Mouse (Mus musculus): ENCODE measurements around the gene Bmyc. TPM values are rescaled to one million over a fixed set of nuclear protein-coding genes. Genes with fewer than 3 reads are reported as not detected.

Gene Bmyc
- total and polyA plus RNA-seq, 3 experiments = not detected

DNA sequence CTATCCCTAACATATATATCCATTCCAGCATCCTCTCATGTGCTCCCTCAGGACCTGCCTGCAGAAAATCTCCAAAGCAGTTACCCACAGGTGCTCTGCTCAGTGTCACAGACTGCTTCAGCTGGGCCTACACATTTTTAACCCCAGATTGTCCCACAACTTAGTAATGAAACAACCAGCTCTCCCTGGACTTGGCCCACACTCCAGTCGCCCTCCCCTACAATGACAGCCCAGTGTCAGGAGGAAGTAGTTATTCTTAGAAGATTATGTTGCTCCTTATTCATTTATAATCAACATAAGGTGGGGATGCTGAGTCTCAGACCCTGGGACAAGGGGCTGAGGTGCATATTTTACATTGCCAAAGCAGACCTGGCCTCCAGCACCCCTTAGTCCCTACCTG, 35.1 kb downstream of the Bmyc start:
- no peaks in the 10 kb centered on the region; a peak in 1 of 4 replicates for H3K27me3 ChIP-seq (ENCODE audit: control insufficient read depth in 1 of 2, insufficient read depth in 2 of 2, low read length in 2 of 2)
- no peak overlapping the region for H3K9ac ChIP-seq (ENCODE audit: control insufficient read depth, low read depth, low read length, poor library complexity, severe bottlenecking)
- TF ChIP-seq GABPA (IDR thresholded peaks at IDR 0.05; ENCODE audit: low read depth, low read length) (no peak), TCF12 (IDR thresholded peaks at IDR 0.05; ENCODE audit: low read depth, low read length) (no peak), ZC3H11A (IDR thresholded peaks at IDR 0.05; ENCODE audit: low read depth, low read length) (no peak), TBP (IDR thresholded peaks at IDR 0.05; ENCODE audit: low read depth, low read length) (no peak), POLR2A (IDR thresholded peaks at IDR 0.05; ENCODE audit: control insufficient read depth in 1 of 2, insufficient read depth in 1 of 2, low read depth in 1 of 2, low read length in 2 of 2, poor library complexity in 1 of 2) (no peak), ZKSCAN1 (IDR thresholded peaks at IDR 0.05; ENCODE audit: low read depth, low read length) (no peak)
- DNase-seq (ENCODE audit: low read depth, low spot score) = peak; percentile 56
- H3K4me3 ChIP-seq (ENCODE audit: control insufficient read depth in 1 of 2, insufficient read depth in 1 of 2, low read depth in 2 of 2, low read length in 2 of 2) = no peak overlapping the region
- no peaks in the 10 kb centered on the region for H3K36me3 ChIP-seq (ENCODE audit: control insufficient read depth in 1 of 2, insufficient read depth in 2 of 2, low read length in 2 of 2)
- H3K79me2 ChIP-seq (ENCODE audit: control insufficient read depth, insufficient read depth, low read length, poor library complexity) = no peaks in the 10 kb centered on the region
- no peak overlapping the region for H3K27ac ChIP-seq (ENCODE audit: control insufficient read depth, low read depth, low read length)
- H3K9me3 ChIP-seq (replicated peaks; ENCODE audit: insufficient read depth, low read length) = no peaks in the 10 kb centered on the region
- H3K4me1 ChIP-seq (ENCODE audit: control insufficient read depth in 1 of 2, insufficient read depth in 2 of 2, low read length in 2 of 2) = no peaks in the 10 kb centered on the region

DNA sequence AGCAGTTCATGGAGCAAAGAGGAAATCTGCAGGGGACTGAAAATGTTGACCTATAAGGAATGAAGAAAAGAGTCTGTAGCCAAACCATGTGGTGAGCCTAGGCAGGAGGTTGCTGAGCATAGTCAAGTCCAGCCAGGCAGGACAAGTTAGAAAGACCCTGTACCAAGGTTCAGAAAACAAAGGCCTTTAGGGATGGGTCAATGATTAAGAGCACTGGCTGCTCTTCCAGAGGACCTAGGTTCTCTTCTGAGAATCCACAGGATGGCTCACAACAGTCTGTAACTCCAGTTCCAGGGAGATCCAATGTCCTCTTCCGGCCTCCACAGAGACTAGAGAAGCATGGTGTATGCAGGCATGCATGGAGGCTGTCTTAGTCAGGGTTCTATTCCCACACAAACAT, 47.7 kb downstream of the Bmyc start:
- H3K36me3 ChIP-seq (ENCODE audit: control insufficient read depth in 1 of 2, insufficient read depth in 2 of 2, low read length in 2 of 2) = no peaks in the 10 kb centered on the region
- no peak for DNase-seq (ENCODE audit: low read depth, low spot score)
- no peak overlapping the region for H3K27ac ChIP-seq (ENCODE audit: control insufficient read depth, low read depth, low read length)
- no peaks in the 10 kb centered on the region for H3K79me2 ChIP-seq (ENCODE audit: control insufficient read depth, insufficient read depth, low read length, poor library complexity)
- TF ChIP-seq TCF12 (IDR thresholded peaks at IDR 0.05; ENCODE audit: low read depth, low read length) = no peak
- no peak for TF ChIP-seq TBP (IDR thresholded peaks at IDR 0.05; ENCODE audit: low read depth, low read length)
- TF ChIP-seq ETS1 (IDR thresholded peaks at IDR 0.05; ENCODE audit: low read depth, low read length) = no peak
- no peak for TF ChIP-seq ELF1 (IDR thresholded peaks at IDR 0.05; ENCODE audit: low read depth, low read length)
- TF ChIP-seq NRF1 (IDR thresholded peaks at IDR 0.05; ENCODE audit: insufficient read depth, low read depth, low read length, poor library complexity, severe bottlenecking) = no peak
- TF ChIP-seq SMC3 (IDR thresholded peaks at IDR 0.05; ENCODE audit: low read depth, low read length) = no peak
- TF ChIP-seq GABPA (IDR thresholded peaks at IDR 0.05; ENCODE audit: low read depth, low read length) = no peak
- no peak for TF ChIP-seq USF1 (IDR thresholded peaks at IDR 0.05; ENCODE audit: low read depth, low read length)
- no peak for TF ChIP-seq MAX (IDR thresholded peaks at IDR 0.05; ENCODE audit: low read length)
- no peak for TF ChIP-seq ZNF384 (IDR thresholded peaks at IDR 0.05; ENCODE audit: low read depth, low read length)
- H3K4me3 ChIP-seq (ENCODE audit: control insufficient read depth in 1 of 2, insufficient read depth in 1 of 2, low read depth in 2 of 2, low read length in 2 of 2) = no peak overlapping the region
- no peaks in the 10 kb centered on the region for H3K4me1 ChIP-seq (ENCODE audit: control insufficient read depth in 1 of 2, insufficient read depth in 2 of 2, low read length in 2 of 2)
- H3K9me3 ChIP-seq (replicated peaks; ENCODE audit: insufficient read depth, low read length) = no peaks in the 10 kb centered on the region
- no peaks in the 10 kb centered on the region; a peak in 2 of 4 replicates for H3K27me3 ChIP-seq (ENCODE audit: control insufficient read depth in 1 of 2, insufficient read depth in 2 of 2, low read length in 2 of 2)
- H3K9ac ChIP-seq (ENCODE audit: control insufficient read depth, low read depth, low read length, poor library complexity, severe bottlenecking) = no peak overlapping the region

Other genes with a start within 250 kb of the Bmyc start
- gene Clic3, start 249.9 kb upstream of the Bmyc start, total RNA-seq (2012; rRNA removed) = 0.23 and 0.27 TPM in 2 replicates
- under 1 TPM in 1 of 2 experiments, not detected in 1; 0.15 TPM for gene Clic3, start 249.9 kb upstream of the Bmyc start, polyA plus RNA-seq (2012; ENCODE audit: insufficient read depth in 1 of 2, insufficient read length in 2 of 2, low read depth in 1 of 2, low replicate concordance in 2 of 2, missing spikeins in 1 of 2)
- 13.2 and 18.5 TPM in 2 replicates for gene Paxx, start 245.6 kb upstream of the Bmyc start, total RNA-seq (2012; rRNA removed)
- 10 to 100 TPM in 1 of 2 experiments, not detected in 1; 22.1 TPM for gene Paxx, start 245.6 kb upstream of the Bmyc start, polyA plus RNA-seq (2012; ENCODE audit: insufficient read depth in 1 of 2, insufficient read length in 2 of 2, low read depth in 1 of 2, low replicate concordance in 2 of 2, missing spikeins in 1 of 2)
- not detected in 2 replicates for gene Ptgds, start 236.7 kb upstream of the Bmyc start, total RNA-seq (2012; rRNA removed)
- gene Ptgds, start 236.7 kb upstream of the Bmyc start, polyA plus RNA-seq (2012; ENCODE audit: insufficient read depth in 1 of 2, insufficient read length in 2 of 2, low read depth in 1 of 2, low replicate concordance in 2 of 2, missing spikeins in 1 of 2) = not detected
- gene Lcn12, start 212.8 kb upstream of the Bmyc start, total RNA-seq (2012; rRNA removed) = not detected in 2 replicates
- gene Lcn12, start 212.8 kb upstream of the Bmyc start, polyA plus RNA-seq (2012; ENCODE audit: insufficient read depth in 1 of 2, insufficient read length in 2 of 2, low read depth in 1 of 2, low replicate concordance in 2 of 2, missing spikeins in 1 of 2) = not detected
- gene Fbxw5, start 206.0 kb upstream of the Bmyc start, total RNA-seq (2012; rRNA removed) = 27.5 and 29.2 TPM in 2 replicates
- gene Fbxw5, start 206.0 kb upstream of the Bmyc start, polyA plus RNA-seq (2012; ENCODE audit: insufficient read depth in 1 of 2, insufficient read length in 2 of 2, low read depth in 1 of 2, low replicate concordance in 2 of 2, missing spikeins in 1 of 2) = 10 to 100 TPM in 1 of 2 experiments, not detected in 1; 65.6 TPM
- 1.5 and 2.3 TPM in 2 replicates for gene C8g, start 205.0 kb upstream of the Bmyc start, total RNA-seq (2012; rRNA removed)
- 1 to 10 TPM in 1 of 2 experiments, not detected in 1; 5.1 TPM for gene C8g, start 205.0 kb upstream of the Bmyc start, polyA plus RNA-seq (2012; ENCODE audit: insufficient read depth in 1 of 2, insufficient read length in 2 of 2, low read depth in 1 of 2, low replicate concordance in 2 of 2, missing spikeins in 1 of 2)
- gene Traf2, start 159.8 kb upstream of the Bmyc start, total RNA-seq (2012; rRNA removed) = 19.9 and 21.0 TPM in 2 replicates
- 10 to 100 TPM in 1 of 2 experiments, not detected in 1; 28.3 TPM for gene Traf2, start 159.8 kb upstream of the Bmyc start, polyA plus RNA-seq (2012; ENCODE audit: insufficient read depth in 1 of 2, insufficient read length in 2 of 2, low read depth in 1 of 2, low replicate concordance in 2 of 2, missing spikeins in 1 of 2)
- 135 and 142 TPM in 2 replicates for gene Edf1, start 148.9 kb upstream of the Bmyc start, total RNA-seq (2012; rRNA removed)
- 100 to 1,000 TPM in 1 of 2 experiments, not detected in 1; 318 TPM for gene Edf1, start 148.9 kb upstream of the Bmyc start, polyA plus RNA-seq (2012; ENCODE audit: insufficient read depth in 1 of 2, insufficient read length in 2 of 2, low read depth in 1 of 2, low replicate concordance in 2 of 2, missing spikeins in 1 of 2)
- gene Mamdc4, start 131.9 kb upstream of the Bmyc start, total RNA-seq (2012; rRNA removed) = 17.6 and 24.0 TPM in 2 replicates
- gene Mamdc4, start 131.9 kb upstream of the Bmyc start, polyA plus RNA-seq (2012; ENCODE audit: insufficient read depth in 1 of 2, insufficient read length in 2 of 2, low read depth in 1 of 2, low replicate concordance in 2 of 2, missing spikeins in 1 of 2) = 10 to 100 TPM in 1 of 2 experiments, not detected in 1; 21.6 TPM
- gene Phpt1, start 131.5 kb upstream of the Bmyc start, total RNA-seq (2012; rRNA removed) = 34.7 and 47.0 TPM in 2 replicates
- gene Phpt1, start 131.5 kb upstream of the Bmyc start, polyA plus RNA-seq (2012; ENCODE audit: insufficient read depth in 1 of 2, insufficient read length in 2 of 2, low read depth in 1 of 2, low replicate concordance in 2 of 2, missing spikeins in 1 of 2) = 10 to 100 TPM in 1 of 2 experiments, not detected in 1; 73.7 TPM
- gene Ajm1, start 125.0 kb upstream of the Bmyc start, total RNA-seq (2012; rRNA removed) = 0.04 and 0.07 TPM in 2 replicates
- under 1 TPM in 1 of 2 experiments, not detected in 1; 0.32 TPM for gene Ajm1, start 125.0 kb upstream of the Bmyc start, polyA plus RNA-seq (2012; ENCODE audit: insufficient read depth in 1 of 2, insufficient read length in 2 of 2, low read depth in 1 of 2, low replicate concordance in 2 of 2, missing spikeins in 1 of 2)
- 66.1 and 76.9 TPM in 2 replicates for gene Rabl6, start 98.2 kb upstream of the Bmyc start, total RNA-seq (2012; rRNA removed)
- 100 to 1,000 TPM in 1 of 2 experiments, 10 to 100 TPM in 1; 84.7 to 104 TPM for gene Rabl6, start 98.2 kb upstream of the Bmyc start, polyA plus RNA-seq (2012; ENCODE audit: insufficient read depth in 1 of 2, insufficient read length in 2 of 2, low read depth in 1 of 2, low replicate concordance in 2 of 2, missing spikeins in 1 of 2)
- gene Ccdc183, start 89.1 kb upstream of the Bmyc start, total RNA-seq (2012; rRNA removed) = 0.04 TPM in 1 of 2 replicates, not detected in the other
- gene Ccdc183, start 89.1 kb upstream of the Bmyc start, polyA plus RNA-seq (2012; ENCODE audit: insufficient read depth in 1 of 2, insufficient read length in 2 of 2, low read depth in 1 of 2, low replicate concordance in 2 of 2, missing spikeins in 1 of 2) = under 1 TPM in 1 of 2 experiments, not detected in 1; 0.26 TPM
- gene Tmem141, start 84.7 kb upstream of the Bmyc start, total RNA-seq (2012; rRNA removed) = 10.9 and 11.9 TPM in 2 replicates
- gene Tmem141, start 84.7 kb upstream of the Bmyc start, polyA plus RNA-seq (2012; ENCODE audit: insufficient read depth in 1 of 2, insufficient read length in 2 of 2, low read depth in 1 of 2, low replicate concordance in 2 of 2, missing spikeins in 1 of 2) = 10 to 100 TPM in 1 of 2 experiments, not detected in 1; 25.3 TPM
- not detected in 2 replicates for gene Fcna, start 78.7 kb upstream of the Bmyc start, total RNA-seq (2012; rRNA removed)
- gene Fcna, start 78.7 kb upstream of the Bmyc start, polyA plus RNA-seq (2012; ENCODE audit: insufficient read depth in 1 of 2, insufficient read length in 2 of 2, low read depth in 1 of 2, low replicate concordance in 2 of 2, missing spikeins in 1 of 2) = under 1 TPM in 1 of 2 experiments, not detected in 1; 0.21 TPM
- gene Lcn8, start 53.6 kb upstream of the Bmyc start, total RNA-seq (2012; rRNA removed) = not detected in 2 replicates
- not detected for gene Lcn8, start 53.6 kb upstream of the Bmyc start, polyA plus RNA-seq (2012; ENCODE audit: insufficient read depth in 1 of 2, insufficient read length in 2 of 2, low read depth in 1 of 2, low replicate concordance in 2 of 2, missing spikeins in 1 of 2)
- gene Lcn5, start 48.8 kb upstream of the Bmyc start, total RNA-seq (2012; rRNA removed) = not detected in 2 replicates
- gene Lcn5, start 48.8 kb upstream of the Bmyc start, polyA plus RNA-seq (2012; ENCODE audit: insufficient read depth in 1 of 2, insufficient read length in 2 of 2, low read depth in 1 of 2, low replicate concordance in 2 of 2, missing spikeins in 1 of 2) = not detected
- not detected in 2 replicates for gene Lcn6, start 30.0 kb upstream of the Bmyc start, total RNA-seq (2012; rRNA removed)
- gene Lcn6, start 30.0 kb upstream of the Bmyc start, polyA plus RNA-seq (2012; ENCODE audit: insufficient read depth in 1 of 2, insufficient read length in 2 of 2, low read depth in 1 of 2, low replicate concordance in 2 of 2, missing spikeins in 1 of 2) = not detected
- not detected in 2 replicates for gene Lcn10, start 24.0 kb upstream of the Bmyc start, total RNA-seq (2012; rRNA removed)
- not detected for gene Lcn10, start 24.0 kb upstream of the Bmyc start, polyA plus RNA-seq (2012; ENCODE audit: insufficient read depth in 1 of 2, insufficient read length in 2 of 2, low read depth in 1 of 2, low replicate concordance in 2 of 2, missing spikeins in 1 of 2)
- gene Obp2a, start 6.7 kb upstream of the Bmyc start, total RNA-seq (2012; rRNA removed) = not detected in 2 replicates
- gene Obp2a, start 6.7 kb upstream of the Bmyc start, polyA plus RNA-seq (2012; ENCODE audit: insufficient read depth in 1 of 2, insufficient read length in 2 of 2, low read depth in 1 of 2, low replicate concordance in 2 of 2, missing spikeins in 1 of 2) = not detected
- gene Obp2b, start 30.3 kb downstream of the Bmyc start, total RNA-seq (2012; rRNA removed) = not detected in 2 replicates
- gene Obp2b, start 30.3 kb downstream of the Bmyc start, polyA plus RNA-seq (2012; ENCODE audit: insufficient read depth in 1 of 2, insufficient read length in 2 of 2, low read depth in 1 of 2, low replicate concordance in 2 of 2, missing spikeins in 1 of 2) = not detected
- gene Lcn3, start 58.8 kb downstream of the Bmyc start, total RNA-seq (2012; rRNA removed) = not detected in 2 replicates
- gene Lcn3, start 58.8 kb downstream of the Bmyc start, polyA plus RNA-seq (2012; ENCODE audit: insufficient read depth in 1 of 2, insufficient read length in 2 of 2, low read depth in 1 of 2, low replicate concordance in 2 of 2, missing spikeins in 1 of 2) = not detected
- not detected in 2 replicates for gene Lcn11, start 70.3 kb downstream of the Bmyc start, total RNA-seq (2012; rRNA removed)
- not detected for gene Lcn11, start 70.3 kb downstream of the Bmyc start, polyA plus RNA-seq (2012; ENCODE audit: insufficient read depth in 1 of 2, insufficient read length in 2 of 2, low read depth in 1 of 2, low replicate concordance in 2 of 2, missing spikeins in 1 of 2)
- gene Gm13539, start 75.5 kb downstream of the Bmyc start, total RNA-seq (2012; rRNA removed) = not detected in 2 replicates
- not detected for gene Gm13539, start 75.5 kb downstream of the Bmyc start, polyA plus RNA-seq (2012; ENCODE audit: insufficient read depth in 1 of 2, insufficient read length in 2 of 2, low read depth in 1 of 2, low replicate concordance in 2 of 2, missing spikeins in 1 of 2)
- not detected in 2 replicates for gene Glt6d1, start 109.1 kb downstream of the Bmyc start, total RNA-seq (2012; rRNA removed)
- gene Glt6d1, start 109.1 kb downstream of the Bmyc start, polyA plus RNA-seq (2012; ENCODE audit: insufficient read depth in 1 of 2, insufficient read length in 2 of 2, low read depth in 1 of 2, low replicate concordance in 2 of 2, missing spikeins in 1 of 2) = not detected
- not detected in 2 replicates for gene Lcn9, start 116.4 kb downstream of the Bmyc start, total RNA-seq (2012; rRNA removed)
- not detected for gene Lcn9, start 116.4 kb downstream of the Bmyc start, polyA plus RNA-seq (2012; ENCODE audit: insufficient read depth in 1 of 2, insufficient read length in 2 of 2, low read depth in 1 of 2, low replicate concordance in 2 of 2, missing spikeins in 1 of 2)
- not detected in 2 replicates for gene Sohlh1, start 140.5 kb downstream of the Bmyc start, total RNA-seq (2012; rRNA removed)
- not detected for gene Sohlh1, start 140.5 kb downstream of the Bmyc start, polyA plus RNA-seq (2012; ENCODE audit: insufficient read depth in 1 of 2, insufficient read length in 2 of 2, low read depth in 1 of 2, low replicate concordance in 2 of 2, missing spikeins in 1 of 2)
- gene Kcnt1, start 157.0 kb downstream of the Bmyc start, total RNA-seq (2012; rRNA removed) = not detected in 2 replicates
- not detected for gene Kcnt1, start 157.0 kb downstream of the Bmyc start, polyA plus RNA-seq (2012; ENCODE audit: insufficient read depth in 1 of 2, insufficient read length in 2 of 2, low read depth in 1 of 2, low replicate concordance in 2 of 2, missing spikeins in 1 of 2)

Measured in MEL (cell line).